Mouse (Mus musculus): Measurements from ENCODE around the gene Adat1. TPM values are rescaled to one million over a fixed set of nuclear protein-coding genes. Genes with fewer than 3 reads are reported as not detected.
"Not testable (repeated sequence)": the region's sequence is repeated elsewhere in the genome, so short reads cannot be mapped to it uniquely, and the experiment has no call there.

Gene Adat1
- polyA plus RNA-seq, 1 experiment from 2014 or later: 12.6 TPM

DNA sequence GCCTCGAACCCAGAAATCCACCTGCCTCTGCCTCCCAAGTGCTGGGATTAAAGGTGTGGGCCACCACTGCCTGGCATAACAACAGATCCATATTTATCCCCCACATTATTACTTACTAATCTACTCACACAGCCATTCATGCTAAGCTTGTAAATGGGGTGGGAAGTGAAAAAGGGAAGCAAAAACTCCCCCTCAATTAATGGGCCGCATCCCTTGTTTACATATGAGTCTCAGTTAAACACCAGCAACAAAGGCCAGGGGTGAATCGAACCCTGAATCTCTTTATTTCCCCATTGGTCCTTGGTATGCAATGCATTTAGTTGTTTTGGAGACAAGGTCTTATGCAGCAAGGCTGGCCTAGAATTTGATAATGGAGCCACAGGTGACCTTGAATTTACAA lies 41.3 kb downstream of the Adat1 start:
- 93% methylated on average over 3 of the region's 3 CpGs for WGBS

DNA sequence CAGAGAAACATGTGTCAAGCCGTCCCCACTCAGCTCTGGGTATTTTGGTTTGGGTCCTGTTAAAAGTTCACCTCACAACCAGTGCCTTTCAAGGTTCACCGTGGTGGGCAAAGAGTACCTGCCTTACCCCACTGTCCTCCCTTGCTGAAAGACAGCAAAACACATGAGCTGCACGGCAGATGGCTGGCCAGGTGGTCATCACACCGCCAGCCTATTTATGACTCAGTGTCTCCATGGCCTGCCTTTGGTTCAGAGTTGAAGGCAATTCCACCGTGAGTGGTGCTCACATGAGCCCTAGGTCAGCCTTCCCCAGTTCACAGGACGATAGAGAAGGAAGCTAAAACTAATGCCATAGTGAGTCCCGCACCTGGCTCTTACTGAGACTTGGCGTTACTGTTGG lies 44.1 kb downstream of the Adat1 start:
- no peak overlapping the region for H3K27ac ChIP-seq
- no peaks in the 10 kb centered on the region for H3K27me3 ChIP-seq
- H3K36me3 ChIP-seq (replicated peaks): peaks cover 75% of the 10 kb centered on the region
- 94% methylated on average over 8 of the region's 8 CpGs for WGBS
- no peak overlapping the region for H3K4me2 ChIP-seq
- no peak overlapping the region for H3K4me3 ChIP-seq (replicated peaks)
- no peaks in the 10 kb centered on the region for H3K4me1 ChIP-seq
- no peak overlapping the region for H3K9ac ChIP-seq
- no peak for ATAC-seq (ENCODE audit: low FRiP score)
- H3K9me3 ChIP-seq: no peaks in the 10 kb centered on the region

More for the DNA sequence above, 41.3 kb downstream of the Adat1 start:
- no peak overlapping the region for H3K9ac ChIP-seq
- no peaks in the 10 kb centered on the region for H3K9me3 ChIP-seq
- ATAC-seq (ENCODE audit: low FRiP score): no peak
- H3K4me1 ChIP-seq: no peaks in the 10 kb centered on the region
- no peak overlapping the region for H3K27ac ChIP-seq
- H3K27me3 ChIP-seq: no peaks in the 10 kb centered on the region
- H3K4me3 ChIP-seq (replicated peaks): no peak overlapping the region
- peaks cover 72% of the 10 kb centered on the region for H3K36me3 ChIP-seq (replicated peaks)
- H3K4me2 ChIP-seq: no peak overlapping the region

DNA sequence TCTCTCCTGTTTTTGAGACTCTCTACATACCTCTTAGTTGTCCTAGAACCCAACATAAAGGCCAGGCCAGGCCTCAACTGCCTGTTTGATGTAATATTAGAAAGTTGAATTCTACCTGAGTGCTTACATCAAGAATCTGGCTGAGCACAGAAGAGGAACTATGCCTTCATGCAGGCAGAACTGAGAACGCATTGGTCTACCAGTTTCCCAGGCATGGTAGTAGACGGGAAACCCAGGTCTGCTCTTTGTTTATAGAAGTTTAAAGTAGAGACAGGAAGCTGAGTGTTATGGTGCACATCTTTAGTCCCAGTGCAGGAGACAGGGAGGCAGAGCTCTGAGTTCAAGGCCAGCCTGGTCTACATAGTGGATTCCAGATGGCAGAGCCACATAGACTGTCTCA lies 45.0 kb downstream of the Adat1 start:
- H3K4me1 ChIP-seq: peaks cover 2% of the 10 kb centered on the region
- H3K27me3 ChIP-seq: no peaks in the 10 kb centered on the region
- WGBS: 92% methylated on average over 2 of the region's 2 CpGs
- H3K27ac ChIP-seq: no peak overlapping the region
- H3K4me3 ChIP-seq (replicated peaks): no peak overlapping the region
- no peak overlapping the region for H3K4me2 ChIP-seq
- H3K9ac ChIP-seq: no peak overlapping the region
- ATAC-seq (ENCODE audit: low FRiP score): no peak
- peaks cover 79% of the 10 kb centered on the region for H3K36me3 ChIP-seq (replicated peaks)
- no peaks in the 10 kb centered on the region for H3K9me3 ChIP-seq

DNA sequence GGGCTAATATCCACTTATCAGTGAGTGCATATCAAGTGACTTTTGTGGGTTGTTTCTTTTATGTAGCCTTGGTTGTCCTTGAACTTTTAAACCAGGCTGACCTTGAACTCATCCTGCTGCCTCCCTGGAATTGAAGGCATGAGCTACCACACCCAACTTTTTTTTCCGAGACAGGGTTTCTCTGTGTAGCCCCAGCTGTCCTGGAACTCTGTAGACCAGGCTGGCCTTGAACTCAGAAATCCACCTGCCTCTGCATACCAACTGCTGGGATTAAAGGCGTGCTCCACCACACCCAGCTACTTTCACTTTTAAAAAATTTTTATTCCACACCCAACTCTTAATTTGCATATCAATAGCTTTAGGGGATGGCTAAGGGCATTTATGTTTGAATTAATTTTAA lies 48.6 kb downstream of the Adat1 start:
- 86% methylated on average over 2 of the region's 2 CpGs for WGBS
- no peak overlapping the region for H3K9ac ChIP-seq

DNA sequence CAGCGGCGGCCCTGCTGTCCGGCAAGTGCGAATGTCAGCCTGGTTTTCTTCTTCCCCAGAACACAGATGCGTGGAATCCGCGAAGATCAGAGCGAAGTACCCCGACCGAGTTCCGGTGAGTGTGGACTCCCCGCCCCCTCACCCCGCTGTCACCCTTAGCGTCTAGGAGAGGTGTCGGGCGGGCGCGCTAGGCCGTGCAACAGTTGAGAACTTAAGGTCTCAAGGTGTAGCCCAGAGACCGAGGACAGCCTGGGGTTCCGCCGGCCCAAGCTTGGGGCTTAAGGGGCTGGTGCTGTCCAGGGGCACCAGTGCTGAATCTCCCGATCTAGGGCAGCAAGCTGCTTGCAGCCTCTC lies 51.0 kb downstream of the Adat1 start:
- peak overlapping the region; percentile 96 for H3K4me2 ChIP-seq
- H3K36me3 ChIP-seq (replicated peaks): peaks cover 38% of the 10 kb centered on the region
- under 1% methylated on average over 19 of the region's 23 CpGs for WGBS
- H3K4me1 ChIP-seq: peaks cover 22% of the 10 kb centered on the region
- H3K9ac ChIP-seq: peak overlapping the region; percentile 94
- H3K9me3 ChIP-seq: no peaks in the 10 kb centered on the region
- peak overlapping the region; percentile 99 for H3K4me3 ChIP-seq (replicated peaks)
- H3K27me3 ChIP-seq: no peaks in the 10 kb centered on the region
- H3K27ac ChIP-seq: no peak overlapping the region
- ATAC-seq (ENCODE audit: low FRiP score): peak; percentile 36

More for the DNA sequence above, 48.6 kb downstream of the Adat1 start:
- H3K36me3 ChIP-seq (replicated peaks): peaks cover 59% of the 10 kb centered on the region
- no peak overlapping the region for H3K4me3 ChIP-seq (replicated peaks)
- H3K27ac ChIP-seq: no peak overlapping the region
- H3K9me3 ChIP-seq: no peaks in the 10 kb centered on the region
- no peaks in the 10 kb centered on the region for H3K27me3 ChIP-seq
- H3K4me2 ChIP-seq: no peak overlapping the region
- no peak for ATAC-seq (ENCODE audit: low FRiP score)
- peaks cover 22% of the 10 kb centered on the region for H3K4me1 ChIP-seq

DNA sequence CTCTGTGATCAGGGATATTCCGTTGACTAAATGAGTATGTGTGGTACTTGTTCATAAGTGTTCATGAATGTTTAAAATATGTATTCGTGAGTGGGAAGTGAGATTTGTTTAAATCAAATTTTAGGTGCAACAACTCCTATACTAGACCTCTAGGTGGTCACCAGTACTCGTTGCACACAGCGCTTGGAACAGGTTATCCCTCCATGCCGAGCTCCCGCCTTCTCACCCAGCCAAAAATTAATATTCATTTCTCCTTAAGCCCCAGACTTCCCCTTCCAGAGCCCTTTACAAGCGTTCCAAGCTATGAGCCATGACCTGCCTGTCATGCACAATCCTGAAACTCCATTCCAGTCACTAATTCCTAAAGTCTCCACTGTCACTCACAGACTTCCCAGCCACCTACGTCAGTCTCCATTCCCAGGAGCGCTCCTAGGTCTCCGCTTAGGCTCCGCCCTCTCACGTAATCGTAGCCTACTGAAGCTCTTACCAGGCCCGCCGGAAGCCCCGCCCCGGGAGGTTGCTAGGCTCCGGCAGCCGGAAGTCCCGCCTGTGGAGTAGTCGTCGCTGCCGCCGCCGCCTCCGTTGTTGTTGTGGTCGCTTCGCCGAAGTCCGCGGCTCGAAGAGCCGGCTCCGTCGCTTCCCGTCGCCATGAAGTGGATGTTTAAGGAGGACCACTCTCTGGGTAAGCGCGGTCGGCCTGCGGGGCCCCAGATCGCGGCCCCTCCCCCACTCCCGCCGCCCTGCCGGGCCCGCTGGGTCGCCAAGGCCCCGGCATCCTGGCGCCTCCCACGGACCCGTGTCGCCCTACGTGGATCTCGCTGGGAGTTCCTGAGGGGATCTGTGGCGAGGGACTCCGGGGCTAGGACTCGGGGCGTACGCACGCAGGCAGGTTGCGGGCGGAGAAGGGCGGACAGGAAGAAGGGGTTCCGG lies 51.7 kb downstream of the Adat1 start, which contains the start of gene Gabarapl2:
TSS of gene Gabarapl2 (plus strand) at position 533 of the 930 bp plus-strand sequence.
- peak within 1 kb of the TSS; percentile 63 for H3K27ac ChIP-seq
- H3K9me3 ChIP-seq: no peaks in the 10 kb centered on the region
- H3K4me3 ChIP-seq (replicated peaks): peak within 1 kb of the TSS; percentile 99
- H3K4me2 ChIP-seq: peak within 1 kb of the TSS; percentile 96
- H3K36me3 ChIP-seq (replicated peaks): peaks cover 32% of the 10 kb centered on the region
- peaks cover 22% of the 10 kb centered on the region for H3K4me1 ChIP-seq
- peak; percentile 99 for ATAC-seq (ENCODE audit: low FRiP score)
- WGBS: under 1% methylated on average over 65 of the region's 65 CpGs
- peak within 1 kb of the TSS; percentile 94 for H3K9ac ChIP-seq
- no peaks in the 10 kb centered on the region for H3K27me3 ChIP-seq

DNA sequence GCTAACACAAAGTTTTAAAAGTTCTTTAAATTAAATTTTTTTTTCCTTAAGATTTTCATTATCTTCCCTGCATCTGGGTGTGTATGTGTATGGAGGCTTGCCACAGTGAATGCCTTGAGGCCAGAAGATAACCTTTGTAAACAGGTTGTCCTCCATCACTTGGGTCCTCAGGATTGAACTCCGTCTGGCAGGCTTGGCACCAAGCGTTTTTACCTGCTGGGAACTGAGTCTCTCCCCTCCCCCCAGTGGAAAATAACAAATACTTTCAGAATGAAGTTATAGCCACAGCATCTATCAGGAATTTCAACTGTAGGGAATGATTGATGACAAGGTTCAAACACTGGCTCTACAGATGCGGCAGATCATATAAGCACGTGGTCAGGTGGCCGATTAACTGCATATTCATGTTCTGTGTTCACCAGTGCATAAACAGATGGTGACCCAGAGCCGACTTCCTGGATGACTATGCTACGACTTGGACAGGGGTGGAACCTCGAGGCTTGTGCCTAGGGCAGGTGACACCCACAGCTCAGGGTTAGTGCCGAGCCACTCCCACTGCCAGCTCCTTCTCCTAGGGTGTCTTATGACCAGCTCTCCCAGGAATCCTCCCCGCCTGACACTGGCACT lies 52.5 kb downstream of the Adat1 start:
- peaks cover 22% of the 10 kb centered on the region for H3K4me1 ChIP-seq
- peak overlapping the region; percentile 94 for H3K9ac ChIP-seq
- peak overlapping the region; percentile 99 for H3K4me3 ChIP-seq (replicated peaks)
- no peak overlapping the region for H3K27ac ChIP-seq
- no peaks in the 10 kb centered on the region for H3K9me3 ChIP-seq
- WGBS: 12% methylated on average over 10 of the region's 10 CpGs
- peak; percentile 65 for ATAC-seq (ENCODE audit: low FRiP score)
- H3K27me3 ChIP-seq: no peaks in the 10 kb centered on the region
- H3K36me3 ChIP-seq (replicated peaks): peaks cover 25% of the 10 kb centered on the region
- H3K4me2 ChIP-seq: peak overlapping the region; percentile 75

DNA sequence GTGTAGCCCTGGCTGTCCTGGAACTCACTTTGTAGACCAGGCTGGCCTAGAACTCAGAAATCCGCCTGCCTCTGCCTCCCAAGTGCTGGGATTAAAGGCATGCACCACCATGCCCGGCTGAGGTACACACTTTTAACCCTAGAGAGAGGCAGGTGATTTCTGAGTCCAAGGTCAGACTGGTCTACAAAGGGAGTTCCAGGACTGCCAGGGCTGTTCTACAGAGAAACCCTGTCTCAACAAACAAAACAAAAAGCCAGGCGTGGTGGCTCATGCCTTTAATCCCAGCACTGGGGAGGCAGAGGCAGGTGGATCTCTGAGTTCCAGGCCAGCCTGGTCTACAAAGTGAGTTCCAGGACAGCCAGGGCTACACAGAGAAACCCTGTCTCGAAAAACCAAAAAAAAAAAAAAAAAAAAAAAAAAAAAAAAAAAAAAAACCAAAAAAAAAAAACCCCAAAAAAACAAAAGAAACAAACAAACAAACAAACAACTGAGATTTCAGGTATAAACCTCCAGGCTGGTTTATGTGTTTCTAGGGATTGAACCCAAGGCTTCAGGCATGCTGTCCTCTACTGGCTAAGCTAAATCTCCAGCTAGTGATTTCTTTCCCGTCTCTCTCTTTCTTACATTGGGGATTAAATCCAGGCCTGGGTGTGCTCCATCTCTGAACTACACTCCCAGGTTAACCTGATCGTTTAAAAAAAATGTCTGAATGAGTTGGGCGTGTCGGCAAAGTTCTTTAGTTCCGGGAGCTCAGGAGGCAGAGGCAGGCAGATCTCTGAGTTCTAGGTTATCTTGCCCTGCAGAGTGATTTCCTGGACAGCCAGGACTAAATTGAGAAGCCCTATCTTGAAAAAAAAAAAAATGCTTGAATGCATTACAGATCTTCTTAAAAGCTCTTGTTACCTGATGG lies 53.8 kb downstream of the Adat1 start:
- not testable (repeated sequence) for H3K9ac ChIP-seq; H3K4me2 ChIP-seq; H3K9me3 ChIP-seq; H3K4me3 ChIP-seq (replicated peaks); H3K27me3 ChIP-seq; ATAC-seq (ENCODE audit: low FRiP score); H3K27ac ChIP-seq
- 86% methylated on average over 9 of the region's 9 CpGs for WGBS
- H3K36me3 ChIP-seq (replicated peaks): peaks cover 12% of the 10 kb centered on the region
- H3K4me1 ChIP-seq: peaks cover 22% of the 10 kb centered on the region

DNA sequence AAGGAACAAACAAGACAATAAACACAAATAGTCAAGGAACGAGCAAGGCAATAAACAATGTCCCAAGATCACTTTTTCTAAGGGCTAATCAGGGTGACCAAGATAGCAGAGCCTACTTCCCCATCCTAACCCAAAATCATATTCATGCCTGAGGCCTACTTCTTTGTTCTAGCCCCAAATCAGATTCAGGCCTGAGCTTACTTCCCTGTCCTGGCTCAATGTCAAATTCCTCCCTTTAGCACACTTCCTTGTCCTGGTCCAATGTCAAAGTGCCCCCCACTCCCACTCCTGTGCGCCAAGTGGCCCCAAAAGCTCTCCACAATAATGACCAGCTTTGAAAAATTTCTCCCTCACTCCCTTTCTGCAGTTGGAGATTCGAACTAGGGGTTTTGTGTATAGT lies 54.9 kb downstream of the Adat1 start:
- Histone ChIP-seq H3K27me3 (no peaks in the 10 kb centered on the region), H3K9me3 (no peaks in the 10 kb centered on the region), H3K4me1 (peaks cover 31% of the 10 kb centered on the region), H3K27ac (no peak overlapping the region), H3K36me3 (replicated peaks) (0 out of 2 replicates have a peak, but pooled peaks cover 2% of the 10 kb centered on the region), H3K4me3 (replicated peaks) (no peak overlapping the region), H3K9ac (no peak overlapping the region), H3K4me2 (no peak overlapping the region)
- 80% methylated on average over 3 of the region's 3 CpGs for WGBS
- no peak for ATAC-seq (ENCODE audit: low FRiP score)

DNA sequence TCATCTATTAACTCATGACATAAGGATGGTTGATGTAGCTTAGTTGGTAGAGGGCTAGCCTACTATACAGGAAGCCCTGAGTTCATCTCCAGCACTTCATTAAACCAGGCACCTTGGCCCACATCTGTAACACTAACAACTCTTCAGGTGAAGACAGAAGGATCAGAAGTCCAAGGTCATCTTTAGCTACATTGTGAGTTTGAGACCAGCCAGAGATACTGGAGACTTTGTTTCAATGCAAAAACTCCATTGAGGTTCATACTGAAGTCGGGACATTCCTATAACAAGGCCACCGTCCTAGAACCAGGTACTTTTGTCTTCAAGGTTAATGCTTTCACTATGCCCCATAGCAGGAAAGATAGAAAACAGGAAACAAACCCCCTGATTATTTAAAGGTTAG lies 57.9 kb downstream of the Adat1 start:
- no peak overlapping the region; the same call in 1 of the 2 replicates for H3K4me3 ChIP-seq (replicated peaks)
- WGBS: 81% methylated on average over 2 of the region's 2 CpGs
- H3K4me2 ChIP-seq: peak overlapping the region; percentile 91; the same call in 1 of the 2 replicates

DNA sequence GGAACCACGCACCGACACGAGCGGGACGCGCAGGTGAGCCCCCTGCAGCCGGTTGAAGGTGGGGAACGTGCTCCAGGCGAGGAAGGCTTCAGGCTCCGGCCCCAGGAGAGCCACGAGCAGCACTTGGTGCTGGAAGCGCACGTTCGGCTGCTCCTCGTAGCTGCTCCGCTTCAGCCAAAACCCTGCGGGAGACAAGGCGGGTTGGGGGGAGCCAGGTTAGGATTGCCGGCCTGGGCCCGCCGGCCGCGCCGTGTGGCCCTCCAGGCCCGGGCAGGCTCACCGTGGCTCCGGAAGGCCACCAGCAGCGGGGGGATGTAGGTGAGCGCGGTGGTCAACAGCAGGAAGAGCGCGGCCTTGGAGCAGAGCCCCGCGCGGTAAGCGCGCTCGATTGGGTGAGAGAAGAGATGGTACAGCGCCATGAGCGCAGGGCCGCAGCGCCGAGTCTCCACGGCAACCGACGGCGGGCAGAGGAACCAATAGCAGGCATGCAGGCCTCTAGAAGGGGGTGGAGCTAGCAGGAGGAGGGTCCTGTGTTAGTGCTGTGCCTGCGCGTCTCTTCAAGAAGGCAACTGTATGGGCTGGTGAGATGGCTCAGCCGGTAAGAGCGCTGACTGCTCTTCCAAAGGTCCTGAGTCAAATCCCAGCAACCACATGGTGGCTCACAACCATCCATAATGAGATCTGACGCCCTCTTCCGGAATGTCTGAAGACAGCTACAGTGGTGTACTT lies 58.6 kb downstream of the Adat1 start, which contains the start of gene Tmem231:
TSS of gene Tmem231 (minus strand) at position 534 of the 729 bp plus-strand sequence.
- peak within 1 kb of the TSS; percentile 77 for H3K4me3 ChIP-seq (replicated peaks)
- WGBS: under 1% methylated on average over 53 of the region's 53 CpGs

More for the DNA sequence above, 57.9 kb downstream of the Adat1 start:
- H3K9ac ChIP-seq: no peak overlapping the region
- H3K9me3 ChIP-seq: no peaks in the 10 kb centered on the region
- ATAC-seq (ENCODE audit: low FRiP score): peak; percentile 27
- no peaks in the 10 kb centered on the region for H3K27me3 ChIP-seq
- H3K36me3 ChIP-seq (replicated peaks): no peaks in the 10 kb centered on the region
- no peak overlapping the region for H3K27ac ChIP-seq
- H3K4me1 ChIP-seq: peaks cover 16% of the 10 kb centered on the region

More for the DNA sequence above, 58.6 kb downstream of the Adat1 start, which contains the start of gene Tmem231:
- Histone ChIP-seq H3K4me2 (peak within 1 kb of the TSS; percentile 91), H3K9ac (peak within 1 kb of the TSS; percentile 80), H3K36me3 (replicated peaks) (no peaks in the 10 kb centered on the region), H3K27me3 (no peaks in the 10 kb centered on the region), H3K9me3 (no peaks in the 10 kb centered on the region), H3K27ac (peak within 1 kb of the TSS; percentile 93), H3K4me1 (peaks cover 16% of the 10 kb centered on the region)
- peak; percentile 100 for ATAC-seq (ENCODE audit: low FRiP score)

Data from forebrain, embryonic 12.5 days (tissue).